Mouse (Mus musculus) activated CD4-positive, CD25-positive, alpha-beta regulatory T cell, adult 4 months (primary cell): ENCODE data around the gene Arl4d. TPM values are rescaled to one million over a fixed set of nuclear protein-coding genes. Genes with fewer than 3 reads are reported as not detected.
A peak's percentile ranks its signal among the peaks of the same experiment; 100 is the strongest.
"Not testable (repeated sequence)": the region's sequence is repeated elsewhere in the genome, so short reads cannot be mapped to it uniquely, and the experiment has no call there.

ENCODE experiments used
- ATAC-seq: one replicate; pipeline ENCODE4 v1.8.0; 2017
- polyA plus RNA-seq, 2 experiments: library from polyadenylated mRNA; unstranded; fragments of 100-300 nt; shearing (Covaris generic); gene quantifications; one replicate each; pipeline ENCODE4 v1.2.1; 2017

Gene Arl4d
- polyA plus RNA-seq, 2 experiments from 2014 or later: 0.32 to 0.36 TPM

DNA sequence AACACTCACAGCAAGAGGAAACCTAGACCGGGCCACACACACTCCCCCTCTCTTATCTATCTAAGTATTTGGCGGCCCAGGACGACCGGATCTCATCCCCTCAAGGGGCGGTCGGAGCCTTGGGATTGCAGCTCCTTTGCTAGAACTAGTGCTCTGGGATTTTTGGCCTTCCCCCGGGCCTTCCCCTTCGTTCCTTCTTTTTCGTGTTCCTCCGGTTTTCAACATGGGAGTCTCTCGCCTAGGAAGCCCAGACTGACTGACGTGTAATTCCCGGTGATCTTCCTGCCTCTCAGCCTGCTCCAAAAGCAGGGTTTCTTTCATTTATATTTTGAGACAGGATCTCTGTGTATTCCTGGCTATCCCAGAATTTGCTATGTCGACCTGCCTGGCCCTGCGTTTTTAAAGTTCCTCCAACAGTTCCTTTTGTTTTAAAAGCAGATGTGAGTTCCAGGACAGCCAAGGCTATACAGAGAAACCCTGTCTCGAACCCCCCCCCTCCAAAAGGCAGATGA lies 19.0 kb upstream of the Arl4d start:
- not testable (repeated sequence) for ATAC-seq

DNA sequence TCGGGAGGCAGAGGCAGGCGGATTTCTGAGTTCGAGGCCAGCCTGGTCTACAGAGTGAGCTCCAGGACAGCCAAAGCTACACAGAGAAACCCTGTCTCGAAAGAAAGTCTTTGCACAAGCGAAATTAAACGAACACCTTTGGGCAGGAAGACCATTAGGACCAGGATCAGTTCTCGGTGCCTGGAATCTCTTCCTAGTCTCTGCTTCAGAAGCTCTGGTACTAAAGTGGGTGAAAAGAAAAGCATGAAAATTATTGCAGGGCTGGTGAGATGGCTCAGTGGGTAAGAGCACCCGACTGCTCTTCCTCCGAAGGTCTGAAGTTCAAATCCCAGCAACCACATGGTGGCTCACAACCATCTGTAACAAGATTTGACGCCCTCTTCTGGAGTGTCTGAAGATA lies 18.2 kb upstream of the Arl4d start:
- not testable (repeated sequence) for ATAC-seq

DNA sequence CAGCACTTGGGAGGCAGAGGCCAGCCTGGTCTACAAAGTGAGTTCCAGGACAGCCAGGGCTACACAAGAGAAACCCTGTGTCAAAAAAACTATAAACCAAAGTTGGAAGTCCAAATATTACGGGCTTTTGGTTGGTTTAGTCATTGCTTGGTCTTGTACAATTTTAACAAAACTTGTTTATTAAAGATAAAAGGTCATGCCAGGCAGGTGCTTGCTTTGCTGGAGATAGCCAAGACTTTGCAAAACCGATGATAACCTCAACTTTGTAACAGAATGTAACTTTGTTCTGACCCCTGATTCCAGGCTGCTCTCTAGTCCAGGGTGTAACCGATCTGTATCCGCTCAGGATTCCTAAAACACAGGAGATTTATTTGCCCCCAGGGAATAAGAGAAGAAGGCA lies 9.0 kb upstream of the Arl4d start:
- ATAC-seq: no peak

DNA sequence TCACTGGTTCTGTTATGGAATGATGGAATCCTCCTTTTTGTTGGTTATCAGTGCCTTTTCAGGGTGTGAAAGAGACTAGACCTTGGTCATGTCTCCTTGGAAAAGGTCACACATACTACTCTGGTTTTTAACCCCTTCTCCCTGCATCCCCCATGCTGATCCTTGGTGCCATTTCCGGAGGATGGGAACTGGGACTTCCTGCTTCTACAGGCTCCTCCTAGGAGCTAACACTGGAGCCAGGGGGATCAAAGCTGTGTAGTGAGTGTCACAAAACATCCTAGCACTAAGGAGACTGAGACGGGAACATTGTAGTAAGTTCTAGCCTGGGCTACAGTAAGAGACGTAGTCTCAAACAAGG lies 7.8 kb upstream of the Arl4d start:
- ATAC-seq: no peak

DNA sequence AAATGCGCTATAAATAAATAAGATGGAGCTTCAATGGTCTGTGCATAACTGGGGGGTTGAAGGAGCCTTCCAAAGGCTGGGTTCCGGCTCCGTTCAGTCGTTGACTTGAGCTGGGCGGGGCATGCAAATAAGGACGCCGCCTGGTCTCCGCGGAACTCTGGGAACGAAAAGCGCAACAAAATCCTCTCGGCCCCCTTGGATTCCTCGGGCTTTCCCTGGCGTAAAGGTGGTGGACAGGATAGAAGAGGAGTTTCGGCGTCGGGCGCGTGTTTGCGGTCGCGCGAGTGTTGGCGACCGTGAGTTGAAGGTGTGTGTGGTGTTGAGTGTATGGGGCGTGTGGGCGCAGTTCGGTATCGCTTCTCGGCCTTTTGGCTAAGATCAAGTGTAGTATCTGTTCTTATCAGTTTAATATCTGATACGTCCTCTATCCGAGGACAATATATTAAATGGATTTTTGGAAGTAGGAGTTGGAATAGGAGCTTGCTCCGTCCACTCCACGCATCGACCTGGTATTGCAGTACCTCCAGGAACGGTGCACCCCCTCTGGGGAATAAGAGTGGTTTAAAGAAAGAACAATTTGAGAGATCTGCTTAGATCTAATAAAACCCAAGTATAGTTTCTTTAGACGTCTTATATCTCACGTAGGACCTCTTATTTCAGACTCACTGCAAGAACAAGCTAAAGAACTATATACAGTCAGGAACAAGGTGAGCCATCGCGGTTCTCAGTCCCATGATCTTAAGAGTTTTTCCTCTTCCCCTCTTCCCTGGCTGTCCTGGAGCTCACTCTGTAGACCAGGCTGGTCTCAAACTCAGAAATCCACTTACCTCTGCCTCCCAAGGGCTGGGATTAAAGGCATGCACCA lies 7.2 kb upstream of the Arl4d start:
- peak; percentile 75 for ATAC-seq

DNA sequence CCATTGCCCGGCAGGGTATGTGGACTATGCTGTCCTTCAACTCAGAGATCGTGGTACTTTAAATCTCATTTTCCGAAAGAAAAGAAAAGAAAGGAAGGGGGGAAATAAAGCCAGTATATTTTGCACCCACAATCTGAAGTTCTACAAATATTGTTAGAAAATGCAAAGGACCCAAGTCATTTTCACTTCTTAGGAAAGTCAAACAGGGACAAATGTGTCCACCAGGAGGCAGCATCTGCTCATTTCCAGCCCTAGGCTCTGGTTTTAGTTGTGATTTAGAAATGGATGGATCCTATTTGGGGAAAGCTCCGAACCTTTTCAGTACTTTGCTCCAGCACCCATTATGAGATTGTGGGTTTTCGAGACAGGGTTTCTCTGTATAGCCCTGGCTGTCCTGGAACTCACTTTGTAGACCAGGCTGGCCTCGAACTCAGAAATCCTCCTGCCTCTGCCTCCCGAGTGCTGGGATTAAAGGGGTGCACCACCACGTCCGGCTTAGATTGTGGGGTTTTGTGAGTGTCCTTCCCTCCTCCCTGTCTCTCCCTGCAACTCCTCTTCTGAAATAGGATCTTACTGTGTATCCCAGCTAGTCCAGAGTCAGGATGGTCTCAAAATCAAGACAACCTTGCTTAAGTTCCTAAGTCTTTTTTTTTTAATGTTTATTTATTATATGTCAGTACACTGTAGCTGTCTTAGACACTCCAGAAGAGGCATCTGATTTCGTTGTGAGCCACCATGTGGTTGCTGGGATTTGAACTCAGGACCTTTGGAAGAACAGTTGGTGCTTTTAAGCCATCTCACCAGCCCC lies 6.4 kb upstream of the Arl4d start:
- peak; percentile 47 for ATAC-seq

DNA sequence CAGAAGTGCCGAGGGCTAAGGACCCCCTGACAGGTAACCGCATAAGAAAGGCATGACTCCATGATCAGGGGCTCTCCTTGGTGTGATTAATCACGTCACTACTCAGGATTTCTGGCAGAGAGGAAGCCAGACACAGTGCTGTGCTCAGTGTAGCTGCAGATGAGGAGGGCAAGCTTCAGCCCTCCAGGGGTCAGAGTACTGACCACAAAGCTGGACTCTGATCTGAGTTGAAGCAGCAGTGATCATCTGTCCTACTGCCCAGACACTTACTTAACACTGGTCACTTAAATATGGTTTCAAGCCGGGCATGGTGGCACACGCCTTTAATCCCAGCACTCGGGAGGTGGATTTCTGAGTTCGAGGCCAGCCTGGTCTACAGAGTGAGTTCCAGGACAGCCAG lies 4.2 kb upstream of the Arl4d start:
- ATAC-seq: no peak

DNA sequence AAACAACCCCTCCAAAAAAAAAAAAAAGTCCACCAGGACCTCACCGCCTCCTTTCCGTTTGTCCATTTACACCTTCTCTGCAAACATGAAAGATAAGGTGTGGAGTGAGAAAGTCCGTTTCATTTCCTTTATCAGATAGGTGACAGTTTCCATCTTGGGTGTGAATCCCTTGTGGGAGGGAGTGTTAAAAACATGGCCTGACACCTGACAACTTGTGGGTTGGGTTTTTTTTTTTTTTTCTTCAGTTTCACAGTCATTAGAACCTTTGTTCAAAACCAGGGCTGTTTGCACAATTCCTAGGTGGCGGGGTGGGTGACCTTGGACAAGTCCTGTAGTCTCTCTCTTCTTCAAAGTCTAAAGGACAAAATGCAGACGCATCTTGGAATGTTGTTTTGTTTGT lies 3.6 kb upstream of the Arl4d start:
- ATAC-seq: no peak

DNA sequence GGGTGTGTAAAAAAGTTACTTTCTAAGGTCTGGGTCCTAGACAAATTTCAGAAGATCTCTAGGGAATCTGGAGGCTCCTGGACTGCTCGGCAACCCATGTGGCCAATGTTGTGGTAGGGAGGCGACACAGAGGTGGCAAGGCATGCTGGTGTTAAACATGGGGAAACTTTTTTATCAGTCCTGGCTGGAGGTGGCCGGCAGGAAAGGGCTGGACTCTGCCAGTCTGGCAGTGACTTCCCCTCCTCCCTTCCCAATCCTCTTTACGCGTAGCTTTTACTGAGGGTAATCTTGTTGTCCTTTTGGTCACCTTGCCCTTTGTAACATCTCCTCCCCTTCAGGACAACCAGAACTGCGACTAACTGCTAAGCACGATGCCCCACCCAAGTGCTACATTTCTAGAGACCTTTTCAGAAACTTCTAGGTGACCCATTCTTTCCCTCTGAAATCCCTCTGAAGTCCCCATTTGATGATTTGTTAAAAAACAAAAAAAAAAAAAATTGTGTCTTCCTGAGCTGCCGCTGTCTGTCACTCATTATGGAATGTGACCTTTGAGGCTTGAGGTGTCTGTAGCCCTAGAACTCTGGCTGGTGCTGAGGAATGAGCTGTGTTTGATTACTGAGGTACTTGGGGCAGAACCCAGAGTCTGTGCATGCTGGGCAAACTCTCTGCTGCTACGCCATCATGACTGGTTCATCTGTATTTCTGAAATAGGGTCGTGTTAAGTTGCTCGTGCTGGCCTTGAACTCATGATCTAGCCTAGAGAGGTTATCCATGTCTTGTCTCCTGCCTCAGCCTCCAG lies 1.9 kb upstream of the Arl4d start:
- no peak for ATAC-seq

DNA sequence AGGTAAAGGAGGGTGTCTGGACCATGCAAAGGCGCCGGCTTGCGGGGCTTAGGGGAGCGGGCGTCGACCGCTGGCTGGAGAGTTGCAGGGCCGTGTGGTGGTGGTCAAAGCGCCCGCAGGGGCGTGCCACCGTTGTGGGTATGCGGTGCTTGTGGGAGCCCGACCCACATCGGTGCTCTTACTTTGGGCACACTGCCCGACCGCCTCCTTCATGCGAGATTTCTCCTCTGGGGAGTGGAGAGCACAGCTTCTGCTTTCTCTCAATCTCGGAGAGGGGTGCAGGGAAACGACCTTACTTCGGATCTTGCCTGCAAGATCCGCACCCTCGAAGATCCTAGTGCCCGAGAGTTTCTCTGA lies 273 bp downstream of the Arl4d start:
- ATAC-seq: peak; percentile 11

DNA sequence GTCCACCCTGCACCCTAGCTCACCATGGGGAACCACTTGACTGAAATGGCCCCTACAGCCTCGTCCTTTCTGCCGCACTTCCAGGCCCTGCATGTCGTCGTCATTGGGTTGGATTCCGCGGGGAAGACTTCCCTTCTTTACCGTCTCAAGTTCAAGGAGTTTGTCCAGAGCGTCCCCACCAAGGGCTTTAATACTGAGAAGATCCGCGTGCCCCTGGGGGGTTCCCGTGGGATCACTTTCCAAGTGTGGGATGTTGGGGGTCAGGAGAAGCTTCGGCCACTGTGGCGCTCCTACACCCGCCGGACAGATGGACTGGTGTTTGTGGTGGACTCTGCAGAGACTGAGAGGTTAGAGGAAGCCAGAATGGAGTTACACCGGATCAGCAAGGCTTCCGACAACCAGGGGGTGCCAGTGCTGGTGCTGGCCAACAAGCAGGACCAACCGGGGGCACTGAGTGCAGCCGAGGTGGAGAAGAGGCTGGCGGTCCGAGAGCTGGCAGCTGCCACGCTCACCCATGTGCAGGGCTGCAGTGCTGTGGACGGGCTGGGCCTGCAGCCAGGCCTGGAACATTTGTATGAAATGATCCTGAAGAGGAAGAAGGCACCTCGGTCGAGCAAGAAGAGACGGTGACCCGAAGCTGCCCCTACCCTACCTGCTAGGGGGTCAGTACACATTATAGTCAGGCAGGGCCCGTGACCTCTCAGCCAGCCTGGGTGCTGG lies 1.4 kb downstream of the Arl4d start:
- no peak for ATAC-seq

DNA sequence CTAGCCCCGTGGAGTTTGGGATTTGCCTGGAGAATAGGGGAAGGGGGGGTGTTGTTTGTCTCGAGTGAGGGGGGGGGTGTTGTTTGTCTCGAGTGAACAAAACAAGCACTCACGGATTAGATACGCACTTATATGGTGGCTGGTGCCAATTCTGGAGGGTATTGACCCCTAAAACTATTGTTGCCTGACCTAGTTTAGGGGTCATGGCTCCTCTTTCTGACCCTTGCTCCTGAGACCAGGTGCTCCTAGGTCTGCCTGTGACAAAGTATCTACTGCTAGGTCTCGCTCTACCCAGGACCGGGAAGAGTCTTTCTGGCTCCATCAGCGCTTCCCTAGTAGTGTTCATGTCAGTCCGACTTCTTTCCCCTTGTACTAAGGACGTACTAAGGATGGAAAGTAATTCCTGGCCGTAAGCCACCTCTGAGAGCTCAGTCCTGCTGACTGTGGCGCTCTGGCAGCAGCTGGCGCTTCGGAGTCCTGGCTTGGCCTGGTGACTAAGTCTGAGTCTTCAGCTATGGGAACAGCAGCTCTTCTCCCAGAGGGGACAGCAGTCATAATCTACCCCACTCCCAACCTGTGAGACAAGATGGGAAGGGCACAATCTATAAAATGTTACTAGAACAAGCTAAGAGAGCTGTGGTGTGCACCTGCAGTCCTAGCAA lies 2.7 kb downstream of the Arl4d start:
- no peak for ATAC-seq

DNA sequence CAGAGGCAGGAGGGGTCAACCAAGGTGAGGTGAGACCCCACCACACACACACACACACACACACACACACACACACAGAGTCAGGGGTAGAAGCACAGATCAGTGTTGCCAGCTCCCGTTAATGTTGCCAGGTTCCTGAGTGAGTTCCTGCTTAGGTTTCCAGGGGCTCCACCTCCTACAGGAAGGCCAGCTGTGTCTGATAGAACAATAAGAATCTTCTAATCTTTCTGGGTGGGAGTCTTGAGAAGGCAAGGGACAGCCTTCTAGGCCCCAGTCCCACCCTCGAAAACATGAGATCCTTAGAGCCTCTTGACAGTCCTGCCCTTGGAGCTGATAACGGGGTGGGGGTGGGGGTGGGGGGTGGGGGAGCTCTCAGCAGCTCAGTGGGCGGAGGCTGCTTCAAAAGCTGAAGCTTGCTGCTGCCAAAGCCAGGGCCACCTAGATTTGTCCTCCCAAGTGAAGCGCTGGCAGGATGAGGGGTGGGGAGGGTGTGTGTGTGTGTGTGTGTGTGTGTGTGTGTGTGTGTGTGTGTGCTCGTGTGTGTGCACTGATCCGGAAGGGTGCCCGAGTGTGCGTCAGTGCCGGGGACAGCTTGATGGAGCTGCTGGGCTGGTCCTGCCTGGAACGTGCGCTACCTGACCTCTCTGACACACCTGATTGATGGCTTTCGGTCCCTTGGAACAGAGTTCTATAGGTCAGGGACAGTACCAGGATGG lies 3.4 kb downstream of the Arl4d start:
- no peak for ATAC-seq

DNA sequence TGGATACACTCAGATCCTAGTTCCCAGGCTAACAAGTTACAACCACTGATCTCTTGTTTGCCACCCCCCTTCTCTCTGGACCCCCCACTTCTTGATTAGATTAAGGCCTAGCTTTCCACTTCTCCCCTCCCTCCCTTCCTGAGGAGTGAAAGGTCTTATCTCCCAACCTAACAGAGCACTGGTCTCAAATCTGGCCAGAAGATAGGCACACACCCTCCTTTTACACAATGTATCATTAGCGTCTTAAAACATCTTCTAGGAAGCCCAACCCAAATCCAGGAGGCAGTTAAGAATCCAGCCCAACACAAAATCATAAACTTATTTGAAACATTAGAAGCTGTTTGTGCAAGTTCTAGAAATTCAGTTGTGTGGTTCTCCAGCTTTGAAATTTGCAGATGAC lies 5.0 kb downstream of the Arl4d start:
- ATAC-seq: no peak

DNA sequence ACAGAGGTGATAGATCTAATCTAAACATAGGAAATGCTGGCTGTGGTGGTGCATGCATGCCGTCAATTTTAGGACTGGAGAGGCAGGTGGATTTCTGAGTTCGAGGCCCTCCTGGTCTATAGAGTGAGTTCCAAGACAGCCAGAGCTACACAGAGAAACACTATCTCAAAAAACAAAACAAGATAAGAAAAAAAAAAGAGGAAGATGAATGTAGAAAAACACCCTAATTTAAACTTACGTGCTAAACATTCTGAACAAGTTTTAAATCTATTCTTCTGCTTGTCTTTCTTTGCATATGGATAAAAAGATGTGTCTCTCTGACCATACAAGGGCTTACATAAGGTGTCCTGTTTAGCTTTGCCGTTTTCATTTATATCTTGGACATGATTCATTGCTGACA lies 5.9 kb downstream of the Arl4d start:
- no peak for ATAC-seq

DNA sequence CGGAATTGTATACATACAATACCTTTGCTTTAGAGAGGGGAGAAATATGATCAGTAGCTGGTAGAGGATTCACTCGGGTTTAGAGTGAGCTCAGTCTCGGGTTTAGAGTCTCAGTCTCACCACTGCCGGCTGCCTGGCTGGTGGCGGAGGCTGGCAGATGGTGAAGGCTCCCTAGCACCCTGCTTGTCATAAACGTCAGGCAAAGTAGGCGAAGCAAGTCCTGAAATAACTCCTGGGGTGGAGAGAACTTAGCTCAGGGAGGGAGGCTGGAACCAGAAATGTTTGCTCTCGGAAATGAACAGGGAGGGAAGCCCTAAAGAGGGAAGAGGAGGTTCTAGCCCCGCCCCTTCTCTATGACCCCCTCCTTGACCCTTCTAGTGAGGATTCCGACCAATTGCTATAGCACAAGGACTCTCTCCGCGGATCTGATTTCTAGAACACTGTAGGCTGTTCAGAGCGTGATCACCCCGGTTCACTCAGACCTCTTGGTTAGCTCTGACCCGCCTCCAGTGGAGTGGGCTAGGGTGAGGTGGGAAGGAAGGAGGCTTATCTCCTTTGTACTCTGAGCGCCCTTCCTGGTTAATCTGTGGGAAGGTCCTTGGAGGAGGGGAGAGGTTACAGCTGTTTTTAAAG lies 7.8 kb downstream of the Arl4d start:
- no peak for ATAC-seq

DNA sequence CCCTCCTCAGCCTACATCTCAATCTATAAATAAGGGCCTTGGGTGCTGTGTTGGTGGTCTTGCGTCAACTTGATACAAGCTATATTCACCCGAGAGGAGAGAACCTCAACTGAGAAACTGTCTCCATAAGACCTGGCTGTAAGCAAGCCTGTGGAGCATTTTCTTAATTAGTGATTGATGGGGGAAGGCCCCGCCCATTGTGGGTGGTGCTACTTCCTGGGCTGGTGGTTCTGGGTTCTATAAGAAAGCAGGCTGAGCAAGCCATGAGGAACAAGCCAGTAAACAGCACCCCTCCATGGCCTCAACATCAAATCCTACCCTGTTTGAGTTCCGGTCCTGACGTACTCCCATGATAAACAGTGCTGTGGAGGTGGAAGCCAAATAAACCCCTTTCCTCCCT lies 8.8 kb downstream of the Arl4d start:
- ATAC-seq: no peak

DNA sequence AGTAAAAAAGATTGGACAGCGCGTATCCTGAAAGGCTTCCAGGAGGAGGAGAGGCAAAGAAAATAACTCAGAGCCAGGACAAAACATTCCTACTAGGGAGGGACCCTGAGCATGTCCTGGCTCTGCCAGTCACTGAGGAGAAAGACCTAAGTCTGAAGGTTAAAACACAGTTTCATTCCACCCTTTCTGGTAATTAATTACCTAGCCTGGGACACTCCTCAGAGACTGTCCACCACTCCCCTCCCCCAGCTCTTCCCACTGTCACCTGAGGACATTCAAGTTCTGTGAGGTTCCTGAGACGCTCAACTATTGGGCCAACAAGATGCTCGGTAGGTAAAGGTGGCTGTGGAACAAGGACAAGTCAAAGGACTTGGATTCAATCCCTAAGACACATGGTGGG lies 10.0 kb downstream of the Arl4d start:
- ATAC-seq: no peak

DNA sequence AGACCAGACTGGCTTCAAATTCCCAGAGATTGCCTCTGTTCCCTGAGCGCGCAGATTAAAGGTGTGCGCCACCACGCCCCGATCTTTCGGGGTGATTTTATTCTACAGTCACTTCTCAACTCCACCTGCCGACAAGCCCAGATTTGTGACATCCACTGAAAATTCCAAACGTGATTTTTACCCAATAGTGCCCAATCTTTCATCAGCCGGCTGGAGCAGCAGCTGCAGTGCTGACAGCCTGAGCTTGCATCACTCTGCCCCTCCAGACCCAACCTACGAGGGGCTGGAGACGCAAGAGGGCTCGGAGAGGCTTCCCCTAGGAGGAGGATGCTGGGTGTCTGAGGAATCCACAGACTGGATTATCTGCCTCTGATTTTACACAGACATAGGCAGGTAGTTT lies 12.3 kb downstream of the Arl4d start:
- no peak for ATAC-seq

DNA sequence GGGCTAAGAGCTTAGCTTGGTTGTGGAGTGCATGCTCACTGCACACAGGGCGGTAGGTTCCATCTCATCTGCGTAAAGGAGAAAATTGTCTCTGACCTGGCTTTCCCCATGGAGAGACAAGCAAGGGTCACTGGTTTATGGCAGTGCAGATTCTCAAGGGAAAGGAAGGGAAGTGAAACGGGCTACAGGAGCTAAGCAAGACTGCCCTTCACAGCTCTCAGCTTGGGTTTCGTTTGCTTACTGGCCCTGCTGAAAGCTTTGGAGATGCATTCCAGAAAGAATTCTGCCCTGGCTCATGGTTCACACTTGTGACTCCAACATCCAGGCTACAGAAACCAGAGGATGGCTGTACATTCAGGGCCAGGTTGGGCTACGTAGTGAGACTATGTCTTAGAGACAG lies 13.4 kb downstream of the Arl4d start:
- no peak for ATAC-seq

DNA sequence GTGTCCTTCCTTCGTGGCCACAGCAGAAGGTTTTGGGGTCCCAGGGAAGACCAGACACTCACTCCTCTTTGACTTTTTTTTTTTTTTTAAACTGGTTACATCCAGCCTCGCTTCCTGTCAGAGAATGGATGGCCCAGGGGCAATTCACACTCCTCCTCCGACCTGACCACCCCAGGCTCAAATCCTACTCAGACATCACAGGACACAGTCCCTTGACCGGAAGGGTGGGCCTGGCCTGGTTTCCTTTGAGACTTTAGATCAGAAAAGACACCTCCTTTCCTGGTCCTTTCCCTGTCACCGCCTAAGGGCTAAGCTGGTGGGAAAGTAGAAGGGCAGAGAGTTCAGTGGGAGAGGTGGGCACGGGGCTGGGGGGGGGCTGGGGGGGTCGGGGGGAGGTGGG lies 14.6 kb downstream of the Arl4d start:
- ATAC-seq: no peak
